Mouse (Mus musculus) NIH3T3 (cell line): ENCODE measurements at regions not wholly inside any gene's neighbourhood (a gene's known extent, or its start where the extent isn't known, plus 50 kb on each side); places are given as distances from the start of the nearest gene placed in this dataset.

Source experiments
- DNase-seq: peaks from one replicate; pipeline ENCODE4 v3.0.0-alpha.2; 2012; ENCODE audit warnings: low read depth

DNA sequence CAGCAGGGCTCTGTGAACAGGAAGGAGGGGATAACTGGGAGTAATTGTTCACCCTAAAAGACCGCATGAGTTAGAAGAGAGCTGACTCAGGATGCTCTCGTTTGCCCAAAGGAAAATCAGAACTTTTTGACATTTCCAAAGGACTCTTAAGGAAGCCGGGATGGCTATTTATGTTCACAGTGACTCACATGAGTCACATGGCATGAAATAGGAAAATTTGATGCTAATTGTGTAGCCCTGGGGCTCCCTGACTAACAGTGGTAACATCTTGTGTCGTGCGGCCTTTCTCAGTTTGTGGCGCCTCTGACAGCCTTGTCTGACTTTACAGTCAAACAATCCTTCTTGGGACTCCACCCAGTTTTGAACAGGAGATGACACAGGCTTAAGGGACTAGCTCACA lies 51.9 kb upstream of the Cacna1a start:
- peak; percentile 85 for DNase-seq

DNA sequence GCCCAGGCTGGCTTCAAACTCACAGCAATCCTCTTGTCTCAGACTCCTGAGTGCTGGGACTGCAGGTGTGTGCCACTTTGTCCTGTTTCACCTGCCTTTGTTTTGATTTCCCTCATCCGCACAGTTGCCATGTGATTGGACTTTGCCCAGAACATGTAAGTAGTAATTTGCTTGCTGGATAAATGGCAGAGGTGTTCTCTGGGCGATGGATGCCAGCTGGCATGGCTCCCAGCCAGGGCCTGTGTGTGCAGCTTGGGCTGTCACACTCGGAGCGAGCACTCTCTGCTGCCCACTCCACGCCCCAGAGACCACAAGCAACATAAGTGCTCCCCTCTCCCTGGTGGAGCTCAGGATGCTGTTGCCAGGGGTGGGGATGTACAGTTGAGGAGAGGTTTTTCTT lies 53.9 kb upstream of the Cacna1a start:
- DNase-seq = no peak

DNA sequence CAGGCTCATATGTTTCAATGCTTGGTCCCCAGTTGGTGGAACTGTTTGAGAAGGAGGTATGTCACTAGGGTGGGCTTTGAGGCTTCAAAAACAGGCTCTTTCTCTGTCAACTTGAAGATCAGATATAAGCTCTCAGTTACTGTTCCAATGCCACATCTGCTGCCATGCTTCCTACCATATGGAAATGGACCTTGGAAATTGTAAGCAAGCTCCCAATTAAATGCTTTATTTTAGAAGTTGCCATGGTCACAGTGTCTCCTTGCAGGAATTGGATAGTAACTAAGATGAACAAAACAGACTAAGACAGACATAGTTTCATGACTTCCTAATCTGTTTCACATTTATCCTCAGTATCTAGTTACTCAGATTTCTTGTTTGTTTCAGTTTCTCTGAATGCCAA lies 56.7 kb upstream of the Cacna1a start:
- DNase-seq = peak; percentile 21

DNA sequence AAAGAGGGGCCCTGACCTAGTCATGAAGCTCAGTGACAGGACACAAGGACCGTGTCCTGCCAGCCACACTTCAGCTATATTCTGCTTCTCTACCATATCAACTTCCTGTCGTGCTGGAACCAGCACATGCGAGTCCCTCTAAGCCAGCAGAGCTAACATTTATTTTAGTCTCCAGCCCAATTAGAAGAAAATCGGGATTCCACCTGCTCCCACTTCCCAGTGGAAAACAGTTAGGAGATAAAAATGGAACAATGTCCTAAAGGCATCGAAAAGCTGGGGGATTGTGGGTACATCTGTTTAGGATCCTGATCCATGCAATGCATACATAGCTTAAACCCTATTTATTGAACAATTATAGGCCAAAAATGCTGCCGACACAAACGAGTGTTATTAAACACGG lies 58.7 kb upstream of the Cacna1a start:
- no peak for DNase-seq

DNA sequence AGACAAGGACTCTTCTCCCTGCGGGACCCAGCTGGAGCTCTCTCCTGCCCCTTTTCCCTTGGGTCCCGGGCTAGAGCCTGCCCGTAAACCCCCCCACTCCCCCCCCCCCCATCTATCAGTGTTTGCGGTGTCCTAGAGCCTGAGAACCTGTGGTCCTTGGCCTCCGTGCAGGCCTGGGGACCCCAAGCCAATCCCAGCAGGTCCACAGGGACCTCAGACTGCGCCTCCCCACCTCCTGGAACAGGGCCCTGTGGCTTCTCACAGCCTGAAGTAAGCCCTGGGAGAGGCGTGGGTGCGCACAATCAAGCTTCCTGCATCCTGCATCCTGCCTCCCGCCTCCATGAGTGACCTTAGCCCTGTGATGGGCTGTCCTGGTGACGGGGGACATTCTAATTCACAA lies 52.6 kb upstream of the Ccdc130 start:
- no peak for DNase-seq

- DNase-seq = no peak
These were observed 51.7 kb upstream of the Ccdc130 start for GRCm38 (mm10) chr8:84321841-84322240.
